Mouse (Mus musculus) naive thymus-derived CD4-positive, alpha-beta T cell, adult 2 months (primary cell): ENCODE measurements around the gene Ccdc71.

Source experiments
- DNase-seq: peaks from one replicate; pipeline ENCODE4 v3.0.0-alpha.2; 2011; ENCODE audit warnings: low read depth

Gene Ccdc71

GRCm38 (mm10) chr9:108489702-108490558, 29.6 kb downstream of the Ccdc71 start:
- DNase-seq, result peak; percentile 56

- peak; percentile 97 for DNase-seq
Observed at GRCm38 (mm10) chr9:108490559-108491285, 30.4 kb downstream of the Ccdc71 start, which contains the start of gene Usp19. Gene Usp19 (plus strand): TSS chr9:108490602.

- no peak for DNase-seq
Observed at GRCm38 (mm10) chr9:108491286-108491580, 30.9 kb downstream of the Ccdc71 start.

- DNase-seq, result no peak
Observed at GRCm38 (mm10) chr9:108492043-108492750, 31.9 kb downstream of the Ccdc71 start.

GRCm38 (mm10) chr9:108493246-108493645, 32.9 kb downstream of the Ccdc71 start:
- DNase-seq, result no peak

GRCm38 (mm10) chr9:108494146-108494825, 34.0 kb downstream of the Ccdc71 start:
- DNase-seq, result no peak

- DNase-seq, result no peak
Observed at GRCm38 (mm10) chr9:108494905-108495304, 34.6 kb downstream of the Ccdc71 start.

GRCm38 (mm10) chr9:108499231-108499630, 38.9 kb downstream of the Ccdc71 start:
- DNase-seq, result no peak

GRCm38 (mm10) chr9:108499943-108500342, 39.6 kb downstream of the Ccdc71 start:
- no peak for DNase-seq

GRCm38 (mm10) chr9:108506901-108507300, 46.6 kb downstream of the Ccdc71 start:
- no peak for DNase-seq

GRCm38 (mm10) chr9:108507619-108508434, 47.5 kb downstream of the Ccdc71 start, which contains the start of gene Qars:
Gene Qars (plus strand): TSS chr9:108507706.
- DNase-seq, result peak; percentile 96

GRCm38 (mm10) chr9:108508776-108509175, 48.4 kb downstream of the Ccdc71 start:
- DNase-seq, result no peak
